Mouse (Mus musculus) forebrain, embryonic 15.5 days (tissue): ENCODE results near the gene Arhgap45. TPM values are rescaled to one million over a fixed set of nuclear protein-coding genes. Genes with fewer than 3 reads are reported as not detected.

Experiments
- ATAC-seq: fragments of 200-750 bp; cut with Nextera tagmentation; replicated peaks from 2 replicates; pipeline ENCODE4 v1.8.0; 2017; ENCODE audit warnings: mild to moderate bottlenecking, moderate TSS enrichment, moderate library complexity
- H3K27ac ChIP-seq: fragments of 300-500 bp; sonication (generic); replicated peaks from 2 replicates; pipeline ENCODE4 v1.5.1; 2015; ENCODE audit warnings: mild to moderate bottlenecking, inconsistent platforms
- H3K27me3 ChIP-seq: fragments of 300-500 bp; sonication (generic); 2 replicates; pipeline ENCODE4 v1.6.1; 2015; ENCODE audit warnings: inconsistent platforms
- H3K36me3 ChIP-seq: fragments of 300-500 bp; sonication (generic); 2 replicates; pipeline ENCODE4 v1.6.1; 2015; ENCODE audit warnings: mild to moderate bottlenecking, inconsistent platforms
- H3K4me1 ChIP-seq: fragments of 300-500 bp; sonication (generic); 2 replicates; pipeline ENCODE4 v1.6.1; 2015; ENCODE audit warnings: inconsistent platforms
- H3K4me2 ChIP-seq: fragments of 300-500 bp; sonication (generic); replicated peaks from 2 replicates; pipeline ENCODE4 v1.6.1; 2015; ENCODE audit warnings: mild to moderate bottlenecking, inconsistent platforms
- H3K4me3 ChIP-seq: fragments of 300-500 bp; sonication (generic); 2 replicates; pipeline ENCODE4 v1.5.1; 2015; ENCODE audit warnings: mild to moderate bottlenecking, inconsistent platforms
- H3K9ac ChIP-seq: fragments of 300-500 bp; sonication (generic); replicated peaks from 2 replicates; pipeline ENCODE4 v1.6.1; 2015; ENCODE audit warnings: mild to moderate bottlenecking, inconsistent platforms
- H3K9me3 ChIP-seq: fragments of 300-500 bp; sonication (generic); 2 replicates; pipeline ENCODE4 v1.6.1; 2016; ENCODE audit warnings: inconsistent platforms
- WGBS: fragments of 180-500 bp; shearing (Covaris S2); methylation state at CpG from one replicate; pipeline ENCODE4 v1.1.7; 2015; ENCODE audit warnings: mixed read lengths; 5-methylcytosine and 5-hydroxymethylcytosine counted together
- polyA plus RNA-seq: library from polyadenylated mRNA; unstranded; fragments of >200 nt; fragmentation: Nextera tagmentation; extraction: Ambion mirVana; gene quantifications from 2 replicates; pipeline ENCODE4 v1.2.1, GENCODE M21; 2015

The Arhgap45 gene
- polyA plus RNA-seq, 1 experiment from 2014 or later = 1.3 TPM

DNA sequence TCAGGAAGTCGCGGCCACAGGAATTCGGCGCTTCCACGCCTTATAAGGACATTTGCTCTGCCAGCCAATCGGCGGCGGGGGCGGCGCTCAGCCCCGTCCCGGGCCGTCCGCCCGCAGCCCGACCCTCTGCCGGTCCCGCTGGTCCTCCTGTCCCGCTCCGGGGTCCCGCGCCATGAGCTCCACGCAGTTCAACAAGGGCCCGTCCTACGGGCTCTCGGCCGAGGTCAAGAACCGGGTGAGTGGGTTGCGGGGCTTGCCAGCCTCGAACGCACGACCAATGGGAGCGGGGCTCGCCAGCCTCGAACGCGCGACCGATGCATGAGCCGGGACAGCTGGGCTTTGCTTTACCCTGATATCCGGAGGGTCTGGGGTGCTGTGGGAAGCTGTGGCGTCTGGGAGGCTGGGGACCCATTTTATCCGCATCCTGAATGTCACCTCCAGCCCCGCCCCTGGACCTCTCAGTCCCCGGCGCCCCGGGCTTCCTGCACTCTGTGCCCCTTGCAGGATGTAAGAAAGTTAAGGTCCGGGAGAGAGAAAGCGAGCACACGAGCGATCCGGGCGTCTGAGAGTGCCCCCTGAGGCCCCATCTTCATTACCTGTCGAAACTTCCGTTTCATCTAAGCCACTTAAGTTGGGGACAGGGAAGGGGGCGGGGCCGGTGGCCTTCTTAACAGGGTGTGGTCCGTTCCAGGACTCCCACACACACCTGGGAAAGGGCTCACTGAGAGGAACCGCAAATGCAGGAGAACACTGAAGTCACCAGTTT, 27.8 kb upstream of the Arhgap45 start, which contains the start of gene Cnn2:
Gene Cnn2, plus strand, starts transcription at position 79 of the 766 bp plus-strand sequence.
- under 1% methylated on average over 59 of the region's 59 CpGs for WGBS
- Histone ChIP-seq H3K4me2 (peak within 1 kb of the TSS; percentile 45), H3K27ac (no peak within 1 kb of the TSS), H3K9me3 (no peaks in the 10 kb centered on the region), H3K4me1 (peaks cover 30% of the 10 kb centered on the region), H3K36me3 (no peaks in the 10 kb centered on the region), H3K9ac (peak within 1 kb of the TSS; percentile 25), H3K27me3 (peaks cover 44% of the 10 kb centered on the region), H3K4me3 (peak within 1 kb of the TSS; percentile 33)
- no peak for ATAC-seq

DNA sequence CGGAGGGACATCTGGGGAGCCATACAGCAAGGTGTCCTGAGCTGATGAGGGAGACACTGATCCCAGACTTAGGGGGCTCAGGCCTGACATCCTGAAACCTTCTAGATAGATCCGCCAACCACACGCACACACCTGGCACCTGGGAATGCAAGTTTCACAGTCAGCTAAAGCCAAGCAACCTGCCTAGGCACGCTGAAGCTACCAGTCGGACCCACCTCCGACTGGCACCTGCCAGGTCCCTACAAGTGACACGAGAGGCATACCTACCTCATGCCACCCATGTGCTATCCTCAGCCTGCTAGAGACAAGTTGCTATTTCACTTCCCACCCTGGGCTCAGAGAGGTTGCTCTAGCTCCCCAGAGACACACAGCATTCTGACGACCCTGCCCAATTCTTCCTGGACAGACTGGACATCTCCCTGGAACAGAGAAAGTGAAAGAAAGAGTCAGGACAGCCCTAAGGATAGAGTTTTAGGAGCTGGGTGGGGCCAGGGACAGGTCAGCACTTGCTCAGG, 27.1 kb upstream of the Arhgap45 start:
- Histone ChIP-seq H3K4me1 (peaks cover 30% of the 10 kb centered on the region), H3K27ac (no peak overlapping the region), H3K36me3 (no peaks in the 10 kb centered on the region), H3K27me3 (peaks cover 44% of the 10 kb centered on the region), H3K4me3 (peak overlapping the region; percentile 33), H3K4me2 (0 out of 2 replicates have a peak overlapping the region, but pooled peaks have one; percentile 45), H3K9me3 (no peaks in the 10 kb centered on the region), H3K9ac (no peak overlapping the region)
- 38% methylated on average over 8 of the region's 8 CpGs for WGBS
- no peak for ATAC-seq

DNA sequence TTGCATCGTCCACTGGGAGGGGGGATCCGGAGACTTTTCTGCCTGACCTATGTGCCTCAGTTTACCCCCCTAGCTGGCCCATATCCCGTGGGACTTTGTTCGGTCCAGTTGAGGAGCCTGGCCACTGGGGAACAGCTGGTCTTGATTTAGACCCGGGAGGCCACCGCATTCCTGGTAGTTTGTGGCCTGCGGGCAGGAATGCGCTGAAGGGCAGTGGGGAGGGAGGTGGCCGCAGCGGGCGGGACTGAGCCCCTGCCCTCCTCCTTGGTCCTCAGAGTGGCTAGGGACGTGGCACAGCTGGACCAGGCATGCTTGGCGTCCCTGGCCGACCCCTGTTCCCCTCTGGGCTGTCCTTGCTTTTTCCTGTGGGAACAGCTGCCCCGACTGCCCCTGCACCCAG, 26.6 kb upstream of the Arhgap45 start:
- no peak overlapping the region for H3K4me2 ChIP-seq
- 21% methylated on average over 15 of the region's 15 CpGs for WGBS

DNA sequence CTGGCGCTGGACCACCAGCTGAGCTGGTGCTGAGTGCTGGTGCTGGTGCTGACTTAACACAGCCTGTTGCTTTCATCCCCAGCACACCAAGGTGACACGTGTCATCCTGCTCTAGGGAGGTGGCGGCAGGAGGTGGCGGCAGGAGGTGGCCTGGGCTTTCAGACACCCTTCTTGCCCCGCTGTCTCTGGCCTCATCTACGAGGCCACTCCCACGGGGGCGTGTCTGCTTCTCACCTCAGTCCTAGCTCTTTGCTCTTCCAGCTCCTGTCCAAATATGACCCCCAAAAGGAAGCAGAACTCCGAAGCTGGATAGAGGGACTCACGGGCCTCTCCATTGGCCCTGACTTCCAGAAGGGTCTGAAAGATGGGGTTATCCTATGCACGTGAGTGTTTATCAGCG, 25.4 kb upstream of the Arhgap45 start:
- Histone ChIP-seq H3K9ac (no peak overlapping the region), H3K36me3 (no peaks in the 10 kb centered on the region), H3K4me1 (peaks cover 23% of the 10 kb centered on the region), H3K27ac (no peak overlapping the region), H3K4me3 (no peak overlapping the region), H3K27me3 (peaks cover 44% of the 10 kb centered on the region), H3K9me3 (no peaks in the 10 kb centered on the region), H3K4me2 (no peak overlapping the region)
- ATAC-seq = no peak
- whole genome bisulfite sequencing = 62% methylated on average over 12 of the region's 12 CpGs

More for the DNA sequence above, 26.6 kb upstream of the Arhgap45 start:
- Histone ChIP-seq H3K36me3 (no peaks in the 10 kb centered on the region), H3K4me1 (peaks cover 30% of the 10 kb centered on the region), H3K9me3 (no peaks in the 10 kb centered on the region), H3K9ac (no peak overlapping the region), H3K27ac (no peak overlapping the region), H3K27me3 (peaks cover 44% of the 10 kb centered on the region), H3K4me3 (no peak overlapping the region)
- ATAC-seq = no peak

- Histone ChIP-seq H3K27ac (no peak overlapping the region), H3K4me2 (no peak overlapping the region), H3K4me3 (no peak overlapping the region), H3K9ac (no peak overlapping the region), H3K9me3 (no peaks in the 10 kb centered on the region), H3K27me3 (peaks cover 43% of the 10 kb centered on the region), H3K4me1 (peaks cover 20% of the 10 kb centered on the region), H3K36me3 (no peaks in the 10 kb centered on the region)
- WGBS = 82% methylated on average over 6 of the region's 6 CpGs
- no peak for ATAC-seq
These were observed 24.9 kb upstream of the Arhgap45 start for GRCm38 (mm10) chr10:79991548-79991947.

DNA sequence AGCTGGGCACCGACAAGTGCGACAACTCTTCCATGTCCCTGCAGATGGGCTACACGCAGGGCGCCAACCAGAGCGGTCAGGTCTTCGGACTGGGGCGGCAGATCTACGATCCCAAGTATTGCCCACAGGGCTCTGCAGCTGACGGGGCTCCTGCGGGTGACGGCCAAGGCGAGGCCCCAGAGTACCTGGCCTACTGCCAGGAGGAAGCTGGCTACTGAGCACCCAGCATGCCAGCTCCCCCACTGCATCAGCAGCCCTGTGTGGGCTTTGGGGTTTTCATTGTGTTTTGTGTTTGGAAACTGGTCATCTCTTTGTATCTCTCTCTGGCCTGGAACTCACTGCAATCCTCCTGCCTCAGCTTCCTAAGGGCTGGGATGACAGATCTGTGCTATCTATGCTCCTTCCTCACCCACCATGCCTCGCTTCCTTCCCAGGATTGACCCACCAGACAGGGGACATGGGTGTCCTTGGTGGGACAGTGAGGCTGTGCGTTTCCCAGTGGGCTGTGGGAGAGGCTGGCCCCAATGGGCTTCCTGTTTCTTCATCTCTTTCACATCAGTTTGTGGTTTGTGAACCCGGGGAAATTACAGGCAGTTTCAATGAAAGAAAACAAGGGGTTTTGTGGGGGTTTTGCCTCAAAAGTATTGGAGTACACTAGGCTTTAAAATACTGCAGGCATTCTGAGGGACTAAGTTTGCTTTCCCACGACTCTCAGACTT, 21.9 kb upstream of the Arhgap45 start:
- Histone ChIP-seq H3K9me3 (no peaks in the 10 kb centered on the region), H3K27ac (no peak overlapping the region), H3K9ac (no peak overlapping the region), H3K27me3 (peaks cover 13% of the 10 kb centered on the region), H3K36me3 (no peaks in the 10 kb centered on the region), H3K4me3 (no peak overlapping the region), H3K4me1 (peaks cover 16% of the 10 kb centered on the region), H3K4me2 (no peak overlapping the region)
- WGBS = 77% methylated on average over 16 of the region's 16 CpGs
- no peak for ATAC-seq

DNA sequence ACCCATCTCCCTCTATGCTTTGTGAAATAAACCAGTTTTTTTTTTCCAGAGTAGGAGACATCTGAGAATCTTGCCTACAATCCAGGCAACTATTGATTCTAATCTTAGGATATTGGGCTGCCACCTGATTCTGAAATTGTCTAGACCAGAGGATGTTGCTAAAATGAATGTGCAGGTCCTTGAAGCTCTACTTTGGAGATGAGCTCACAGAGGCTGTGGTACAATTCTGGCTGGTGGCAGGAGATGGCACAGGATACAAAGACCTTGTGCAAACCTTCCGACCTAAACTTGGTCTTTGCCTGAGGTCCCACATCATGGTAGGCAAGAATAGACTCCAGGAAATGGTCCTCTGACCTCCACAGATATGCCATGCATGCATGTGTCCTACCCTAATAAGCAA, 20.8 kb upstream of the Arhgap45 start:
- peaks cover 7% of the 10 kb centered on the region for H3K27me3 ChIP-seq
- 85% methylated on average over 1 of the region's 1 CpGs for WGBS
- H3K27ac ChIP-seq = 0 out of 2 replicates have a peak overlapping the region, but pooled peaks have one; percentile 53
- peak overlapping the region; percentile 57; the same call in 1 of the 2 replicates for H3K4me3 ChIP-seq
- no peak overlapping the region for H3K4me2 ChIP-seq
- ATAC-seq = no peak
- H3K9ac ChIP-seq = no peak overlapping the region
- no peaks in the 10 kb centered on the region for H3K9me3 ChIP-seq
- peaks cover 16% of the 10 kb centered on the region for H3K4me1 ChIP-seq
- no peaks in the 10 kb centered on the region for H3K36me3 ChIP-seq

GRCm38 (mm10) chr10:79996272-79997033, 20.0 kb upstream of the Arhgap45 start, which contains the start of gene Abca7:
Gene Abca7 (plus strand): TSS chr10:79996494.
- H3K4me2 ChIP-seq = peak within 1 kb of the TSS; percentile 87
- peak; percentile 85 for ATAC-seq
- H3K4me3 ChIP-seq = peak within 1 kb of the TSS; percentile 57
- H3K9ac ChIP-seq = peak within 1 kb of the TSS; percentile 62
- H3K4me1 ChIP-seq = peaks cover 16% of the 10 kb centered on the region
- WGBS = under 1% methylated on average over 34 of the region's 34 CpGs
- no peaks in the 10 kb centered on the region for H3K27me3 ChIP-seq
- no peaks in the 10 kb centered on the region for H3K9me3 ChIP-seq
- H3K36me3 ChIP-seq = no peaks in the 10 kb centered on the region
- peak within 1 kb of the TSS; percentile 53 for H3K27ac ChIP-seq

DNA sequence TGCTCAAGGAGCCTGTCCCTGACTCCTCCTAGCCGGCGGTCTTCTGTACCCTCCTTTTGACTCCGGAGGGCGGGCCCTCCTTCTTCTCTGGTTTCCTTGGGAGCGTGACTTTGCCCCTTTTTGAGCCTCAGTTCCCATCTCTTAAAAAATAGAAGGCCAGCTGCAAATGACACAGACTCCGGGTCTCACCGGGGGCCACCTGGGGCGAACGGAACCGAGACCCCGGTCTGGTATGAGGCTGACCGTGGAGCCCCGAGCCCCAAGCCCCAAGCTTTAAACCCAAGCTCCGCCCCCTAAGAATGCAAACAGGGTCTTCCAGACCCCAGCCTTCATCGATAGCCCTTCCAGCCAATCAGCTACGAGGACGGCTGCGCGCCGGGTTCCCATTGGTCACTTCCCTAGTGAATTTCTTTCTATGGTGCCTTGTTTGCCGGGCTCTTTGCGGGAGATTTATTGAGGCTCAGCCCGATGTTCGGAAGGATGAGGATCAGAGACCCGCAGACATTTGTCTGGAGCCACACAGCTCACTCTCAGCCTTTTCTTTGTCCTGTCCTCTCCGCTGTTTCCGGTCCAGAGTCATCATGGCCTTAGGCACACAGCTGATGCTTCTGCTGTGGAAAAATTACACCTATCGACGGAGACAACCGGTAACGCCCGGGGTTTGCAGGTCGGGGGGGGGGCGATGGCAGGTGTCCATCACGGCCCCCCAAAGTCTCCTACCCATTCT, 19.3 kb upstream of the Arhgap45 start:
- peak overlapping the region; percentile 53 for H3K27ac ChIP-seq
- H3K9me3 ChIP-seq = no peaks in the 10 kb centered on the region
- no peaks in the 10 kb centered on the region for H3K36me3 ChIP-seq
- peak overlapping the region; percentile 87 for H3K4me2 ChIP-seq
- ATAC-seq = peak; percentile 83
- peaks cover 16% of the 10 kb centered on the region for H3K4me1 ChIP-seq
- under 1% methylated on average over 34 of the region's 35 CpGs for WGBS
- peaks cover 6% of the 10 kb centered on the region; the same call in 1 of the 2 replicates for H3K27me3 ChIP-seq
- H3K4me3 ChIP-seq = peak overlapping the region; percentile 57
- H3K9ac ChIP-seq = peak overlapping the region; percentile 62

DNA sequence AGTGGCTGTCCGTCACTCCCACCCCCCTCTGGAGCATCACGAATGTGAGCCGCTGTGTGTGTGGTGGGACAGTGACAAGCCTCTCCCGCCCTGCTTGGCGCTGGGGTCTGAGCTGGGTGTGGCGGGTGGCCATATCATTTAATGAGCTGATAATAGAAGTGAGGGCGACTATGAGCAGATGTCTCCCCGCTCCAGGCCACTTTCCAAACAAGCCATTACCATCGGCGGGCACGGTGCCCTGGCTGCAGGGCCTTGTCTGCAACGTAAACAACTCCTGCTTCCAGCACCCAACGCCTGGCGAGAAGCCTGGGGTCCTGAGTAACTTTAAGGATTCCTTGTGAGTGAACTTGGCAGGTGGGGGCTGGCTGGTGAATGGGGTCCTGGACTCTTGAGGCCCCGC, 18.6 kb upstream of the Arhgap45 start:
- peak overlapping the region; percentile 53 for H3K27ac ChIP-seq
- peaks cover 16% of the 10 kb centered on the region for H3K4me1 ChIP-seq
- H3K4me3 ChIP-seq = peak overlapping the region; percentile 57
- H3K4me2 ChIP-seq = peak overlapping the region; percentile 87
- H3K27me3 ChIP-seq = peaks cover 9% of the 10 kb centered on the region; the same call in 1 of the 2 replicates
- WGBS = 5% methylated on average over 15 of the region's 15 CpGs
- H3K9ac ChIP-seq = peak overlapping the region; percentile 62
- no peaks in the 10 kb centered on the region for H3K9me3 ChIP-seq
- ATAC-seq = peak; percentile 41
- H3K36me3 ChIP-seq = no peaks in the 10 kb centered on the region

DNA sequence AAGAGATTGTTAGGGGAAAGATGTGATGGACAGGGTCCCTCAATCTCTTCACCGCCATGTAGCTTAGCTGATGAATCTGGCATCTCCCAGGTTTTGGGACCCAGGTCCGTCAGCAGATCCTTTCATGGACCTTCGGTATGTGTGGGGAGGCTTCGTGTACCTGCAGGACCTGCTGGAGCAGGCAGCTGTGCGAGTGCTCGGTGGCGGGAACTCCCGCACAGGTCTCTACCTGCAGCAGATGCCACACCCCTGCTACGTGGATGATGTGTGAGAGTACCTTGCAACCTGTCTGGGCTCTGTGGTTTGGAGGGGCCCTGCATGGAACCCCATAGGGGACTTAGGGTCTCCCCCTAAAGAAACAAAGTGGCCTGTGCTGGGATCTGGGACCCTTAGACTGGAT, 14.5 kb upstream of the Arhgap45 start:
- Histone ChIP-seq H3K27ac (no peak overlapping the region), H3K4me1 (peaks cover 11% of the 10 kb centered on the region), H3K36me3 (no peaks in the 10 kb centered on the region), H3K9me3 (no peaks in the 10 kb centered on the region), H3K4me2 (no peak overlapping the region), H3K9ac (no peak overlapping the region), H3K4me3 (no peak overlapping the region), H3K27me3 (peaks cover 17% of the 10 kb centered on the region; the same call in 1 of the 2 replicates)
- WGBS = 77% methylated on average over 9 of the region's 9 CpGs
- no peak for ATAC-seq
